Mouse (Mus musculus): ENCODE measurements around the gene Rragd. TPM values are rescaled to one million over a fixed set of nuclear protein-coding genes. Genes with fewer than 3 reads are reported as not detected.
A peak's percentile ranks its signal among the peaks of the same experiment; 100 is the strongest.
"Not testable (repeated sequence)": the region's sequence is repeated elsewhere in the genome, so short reads cannot be mapped to it uniquely, and the experiment has no call there.

The Rragd gene
- total RNA-seq, 2 experiments from 2014 or later: 54.9 to 55.0 TPM

DNA sequence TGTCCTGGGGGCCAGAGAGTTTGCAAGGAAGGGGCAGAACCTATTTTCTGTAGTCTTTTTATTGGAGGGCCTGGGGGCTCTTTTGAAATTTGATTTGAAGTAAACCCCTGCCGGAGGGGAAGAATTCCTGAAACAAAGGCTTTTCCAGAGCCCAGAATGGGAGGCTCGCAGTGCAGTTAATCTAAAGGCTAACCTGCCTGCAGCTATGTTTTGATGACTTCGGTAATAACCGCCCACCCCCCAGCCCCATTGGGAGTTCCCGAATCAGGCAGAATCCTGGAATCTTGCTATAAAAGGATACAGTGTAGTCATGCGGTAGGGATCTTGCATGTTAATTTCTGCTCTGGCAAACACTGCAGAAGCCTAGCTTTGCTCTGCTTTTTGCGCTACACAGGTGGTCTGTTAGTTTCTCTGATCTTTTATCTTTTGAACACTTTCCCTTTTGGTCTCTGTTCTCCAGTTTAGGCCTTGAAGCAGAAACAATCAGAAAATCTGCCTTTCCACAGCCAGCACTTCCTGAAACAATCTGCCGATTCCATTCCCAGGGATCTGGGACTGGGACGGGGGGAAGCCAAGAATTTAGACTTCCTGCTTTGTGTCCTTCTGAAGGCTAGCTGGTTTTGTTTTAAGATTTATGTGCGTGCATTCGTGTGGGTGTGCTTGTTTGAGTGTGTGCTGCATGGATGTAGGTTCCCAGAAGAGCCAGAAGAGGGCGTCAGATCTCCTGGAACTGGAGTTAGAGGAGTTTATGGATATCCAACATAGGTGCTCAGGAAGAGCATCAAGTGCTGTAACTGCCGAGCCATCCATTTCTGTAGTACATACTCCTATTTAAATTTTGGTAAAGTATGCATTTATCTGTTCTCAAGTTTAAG is 2.2 kb downstream of the Rragd start:
- peak; percentile 13 to 30 for DNase-seq (ENCODE audit: low spot score in 2 of 2)

DNA sequence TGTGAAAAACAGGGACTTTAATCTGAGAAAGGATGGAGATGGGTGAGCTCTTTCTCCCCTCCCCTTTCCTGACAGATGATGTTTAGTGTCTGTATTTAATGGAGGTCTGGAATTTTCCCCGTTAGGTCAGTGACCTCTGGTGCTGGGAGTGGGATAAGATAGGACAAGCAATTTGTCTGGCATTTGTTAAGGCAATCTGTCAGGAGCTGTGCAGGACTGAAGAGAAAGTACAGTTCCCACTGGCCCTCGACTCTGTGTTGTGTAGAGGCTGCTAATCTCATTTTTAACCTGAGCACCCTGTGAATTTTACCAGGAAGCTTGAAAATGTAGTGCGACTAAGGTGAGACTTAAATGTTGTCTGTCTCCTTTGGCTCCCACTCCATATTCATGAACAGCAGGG is 2.8 kb downstream of the Rragd start:
- no peak for DNase-seq (ENCODE audit: low spot score in 2 of 2)

DNA sequence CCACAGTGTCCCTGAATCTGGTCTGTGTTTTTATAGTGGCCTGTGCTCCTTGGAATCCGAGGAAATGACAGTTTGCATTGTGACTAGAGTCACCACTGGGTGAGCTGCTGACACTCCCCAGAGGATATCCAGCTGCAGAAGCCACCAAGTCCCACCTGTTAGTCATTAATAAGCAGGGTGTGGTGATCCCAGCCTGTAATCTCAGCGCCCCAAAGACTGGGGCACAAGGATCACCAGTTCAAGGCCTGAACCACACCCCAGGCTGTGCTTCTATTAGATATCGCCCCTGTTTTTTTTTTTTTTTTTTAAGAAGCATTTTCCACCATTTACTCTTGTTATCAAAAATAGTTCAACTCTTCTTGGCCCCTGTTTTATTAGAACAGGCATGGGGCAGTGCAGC is 4.2 kb downstream of the Rragd start:
- DNase-seq (ENCODE audit: low spot score in 2 of 2): no peak

DNA sequence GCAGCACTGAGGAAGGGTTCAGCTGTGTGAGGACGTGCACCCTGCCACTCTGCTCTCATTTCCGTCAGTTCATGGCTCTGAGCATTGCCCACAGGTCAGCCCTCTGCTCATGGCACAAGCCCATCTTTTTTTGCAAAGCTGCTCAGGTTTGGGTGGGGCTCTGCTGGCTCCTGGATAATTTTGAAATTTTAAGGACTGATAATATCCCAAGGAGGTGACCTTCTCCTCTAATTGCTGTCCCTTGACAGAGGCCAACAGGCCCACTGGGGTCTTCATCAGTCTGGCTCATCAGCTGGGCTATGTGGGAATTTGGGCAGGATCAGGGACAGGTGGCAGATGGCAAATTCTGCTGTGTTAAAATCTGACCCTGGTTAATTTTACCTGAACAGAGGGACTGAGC is 6.5 kb downstream of the Rragd start:
- no peak for DNase-seq (ENCODE audit: low spot score in 2 of 2)

DNA sequence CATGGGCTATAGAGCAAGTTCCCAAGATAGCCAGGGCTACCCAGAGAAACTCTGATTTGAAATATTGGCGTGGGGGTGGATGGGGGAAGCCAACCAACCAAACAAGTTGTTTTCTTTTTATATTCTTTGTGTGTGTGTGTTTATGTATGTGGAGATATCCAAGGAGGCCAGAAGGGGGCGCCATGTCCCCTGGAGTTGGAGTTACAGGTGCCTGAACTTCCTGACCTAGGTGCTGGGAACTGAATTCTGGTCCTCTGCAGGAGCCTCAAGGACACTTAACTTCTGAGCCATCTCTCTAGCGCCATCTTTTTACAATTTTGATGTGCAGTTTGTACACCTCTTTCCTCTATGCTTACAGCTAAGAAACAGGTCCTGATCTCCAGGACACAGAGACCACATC is 11.3 kb downstream of the Rragd start:
- no peak for DNase-seq (ENCODE audit: low spot score in 2 of 2)

DNA sequence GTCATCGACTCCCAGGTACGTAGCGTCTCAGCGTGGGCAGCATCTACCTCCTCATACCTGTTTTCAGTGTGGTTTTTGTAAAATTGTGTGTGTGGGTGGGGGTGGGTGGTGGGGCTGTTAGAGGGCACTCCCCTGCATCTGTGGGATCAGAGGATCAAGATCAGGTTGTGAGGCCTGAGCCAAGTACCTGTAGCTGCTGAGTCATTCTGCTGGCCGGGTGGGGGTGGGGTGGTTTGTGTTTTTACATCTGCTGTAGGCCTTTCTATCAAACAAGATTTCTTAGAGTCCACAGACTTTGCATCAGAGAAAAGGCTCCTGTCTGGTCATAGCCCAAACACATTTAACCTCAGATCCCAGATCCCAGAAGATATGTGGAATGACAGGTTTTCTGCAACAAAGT is 13.2 kb downstream of the Rragd start:
- DNase-seq (ENCODE audit: low spot score in 2 of 2): no peak

DNA sequence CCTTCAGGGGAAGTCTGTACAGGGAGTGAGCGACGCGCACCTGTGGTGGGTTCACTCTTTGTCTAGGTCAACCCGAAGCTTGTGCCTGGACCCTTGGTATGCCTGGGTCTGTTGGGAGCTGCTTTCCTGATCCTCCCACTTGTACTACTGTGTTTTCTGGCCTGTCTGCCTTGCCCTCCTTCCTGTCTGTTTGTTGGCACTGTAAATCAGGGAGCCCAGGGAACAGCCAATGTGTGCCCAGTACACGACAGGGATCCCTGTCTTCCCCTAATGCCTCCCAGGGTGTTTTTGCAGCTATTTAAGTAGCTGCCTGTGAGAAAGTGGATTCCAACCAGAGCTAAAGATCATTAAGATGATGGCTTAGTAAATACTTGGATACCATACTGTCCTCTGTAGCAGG is 14.7 kb downstream of the Rragd start:
- no peak for DNase-seq (ENCODE audit: low spot score in 2 of 2)

DNA sequence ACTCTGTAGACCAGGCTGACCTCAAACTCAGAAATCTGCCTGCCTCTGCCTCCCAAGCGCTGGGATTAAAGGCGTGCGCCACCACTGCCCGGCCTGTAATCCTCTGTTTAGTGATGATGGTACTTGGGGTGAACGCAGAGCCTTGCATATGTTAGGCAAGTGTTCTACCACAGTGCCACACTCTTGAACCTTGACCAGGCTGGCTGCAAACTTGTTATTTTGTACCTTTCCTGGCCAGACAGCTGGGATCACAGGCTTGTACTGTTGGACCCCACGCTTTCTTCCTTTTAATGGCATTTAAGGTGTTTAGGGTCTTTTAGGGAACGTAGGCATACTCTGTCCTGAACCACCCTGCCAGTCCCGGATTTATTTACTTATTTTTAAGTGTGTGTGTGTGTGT is 16.2 kb downstream of the Rragd start:
- no peak for DNase-seq (ENCODE audit: low spot score in 2 of 2)

DNA sequence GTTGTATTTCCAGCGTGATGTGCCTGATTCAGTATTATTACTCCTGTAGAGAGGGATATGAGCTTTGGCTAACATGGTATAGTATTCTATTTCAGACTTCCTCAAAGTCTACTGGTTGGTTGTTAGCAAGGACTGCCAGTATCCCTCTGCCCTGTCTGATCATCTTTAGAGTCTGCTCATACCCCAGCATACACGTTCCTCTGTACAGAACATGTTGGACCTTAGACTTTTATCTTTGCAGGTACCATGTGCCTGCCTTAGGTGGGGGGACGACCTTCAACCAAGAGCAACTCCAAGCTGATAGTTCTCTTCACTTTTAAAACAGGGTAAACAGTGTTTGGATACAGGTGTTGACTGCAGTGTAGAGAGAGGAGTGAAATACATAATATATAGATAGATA is 19.2 kb downstream of the Rragd start:
- no peak for DNase-seq (ENCODE audit: low spot score in 2 of 2)

DNA sequence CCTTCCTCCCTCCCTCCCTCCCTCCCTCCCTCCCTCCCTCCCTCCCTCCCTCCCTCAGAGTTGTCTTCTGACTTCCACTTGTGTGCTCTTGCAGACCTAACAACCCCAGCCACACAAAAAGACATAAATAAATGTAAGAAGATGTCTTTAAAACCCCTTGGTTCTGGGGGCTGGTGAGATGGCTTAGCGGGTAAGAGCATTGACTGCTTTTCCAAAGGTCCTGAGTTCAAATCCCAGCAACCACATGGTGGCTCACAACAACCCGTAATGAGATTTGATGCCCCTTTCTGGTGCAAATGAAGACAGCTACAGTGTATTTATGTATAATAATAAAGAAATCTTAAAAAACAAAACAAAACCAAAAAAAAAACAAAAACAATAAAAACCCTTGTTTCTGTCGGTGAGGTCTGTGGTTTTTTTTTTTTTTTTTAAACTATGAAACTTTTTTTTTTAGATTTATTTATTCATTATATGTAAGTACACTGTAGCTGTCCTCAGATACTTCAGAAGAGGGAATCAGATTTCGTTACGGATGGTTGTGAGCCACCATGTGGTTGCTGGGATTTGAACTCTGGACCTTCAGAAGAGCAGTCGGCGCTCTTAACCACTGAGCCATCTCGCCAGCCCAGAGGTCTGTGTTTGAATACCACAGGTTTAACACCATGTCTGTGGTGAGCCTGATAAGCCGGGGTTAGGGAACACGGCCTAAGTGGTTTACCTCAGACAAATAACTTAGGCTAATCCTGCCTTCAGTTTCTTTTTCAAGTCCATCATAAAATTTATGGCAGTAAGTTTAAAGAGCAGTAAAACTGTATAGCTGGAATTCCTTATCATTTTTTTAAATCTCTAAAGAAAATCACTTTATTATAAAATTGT is 23.0 kb downstream of the Rragd start:
- DNase-seq (ENCODE audit: low spot score in 2 of 2): not testable (repeated sequence)

DNA sequence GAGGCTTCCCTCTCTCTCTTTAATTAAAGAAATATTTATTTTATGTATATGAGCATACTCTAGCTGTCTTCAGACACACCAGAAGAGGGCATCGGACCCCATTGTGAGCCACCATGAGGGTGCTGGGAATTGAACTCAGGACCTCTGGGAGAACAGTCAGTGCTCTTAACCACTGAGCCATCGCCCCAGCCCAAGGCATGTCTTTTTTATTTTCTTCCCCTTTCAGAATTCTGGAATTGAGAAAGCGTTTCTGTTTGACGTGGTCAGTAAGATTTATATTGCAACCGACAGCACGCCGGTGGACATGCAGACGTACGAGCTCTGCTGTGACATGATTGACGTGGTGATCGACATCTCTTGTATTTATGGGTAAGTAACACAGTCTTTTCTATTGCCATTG is 24.0 kb downstream of the Rragd start:
- DNase-seq (ENCODE audit: low spot score in 2 of 2): no peak

DNA sequence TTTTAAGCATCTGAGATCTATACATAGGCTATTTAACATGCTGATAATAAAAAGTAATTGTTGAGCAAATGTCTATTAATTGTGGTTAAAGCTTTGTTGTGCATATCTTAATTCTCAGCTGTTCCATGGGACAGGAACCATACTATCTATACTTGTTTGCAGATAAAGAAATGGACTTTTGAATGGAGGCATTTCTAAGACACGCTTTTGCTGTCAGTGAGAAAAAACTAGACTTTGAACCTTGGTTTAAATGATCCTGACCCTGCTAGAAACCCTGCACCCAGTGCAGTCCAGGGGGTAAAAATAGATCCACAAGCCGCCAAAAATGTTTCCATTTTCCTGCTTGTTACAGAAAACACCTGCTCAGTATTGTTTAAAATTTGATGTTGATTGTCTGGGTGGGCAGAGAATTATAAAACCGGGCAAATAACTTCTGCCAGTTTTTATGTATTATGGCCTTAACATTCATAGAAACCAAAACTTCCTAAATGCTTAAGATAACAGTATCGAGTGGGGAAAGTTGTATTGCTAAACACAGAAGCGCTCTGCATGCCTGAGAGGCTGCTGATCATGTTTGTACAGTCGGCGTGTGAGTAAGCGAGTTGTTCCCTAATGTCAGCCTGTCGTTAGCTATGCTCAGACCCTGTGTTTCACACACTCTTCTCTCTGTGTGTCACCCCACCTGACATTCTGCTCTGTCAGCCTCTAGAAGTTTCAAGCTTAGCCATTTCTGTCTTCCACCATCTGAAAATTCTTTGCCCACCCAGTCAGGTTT is 24.8 kb downstream of the Rragd start:
- no peak for DNase-seq (ENCODE audit: low spot score in 2 of 2)

DNA sequence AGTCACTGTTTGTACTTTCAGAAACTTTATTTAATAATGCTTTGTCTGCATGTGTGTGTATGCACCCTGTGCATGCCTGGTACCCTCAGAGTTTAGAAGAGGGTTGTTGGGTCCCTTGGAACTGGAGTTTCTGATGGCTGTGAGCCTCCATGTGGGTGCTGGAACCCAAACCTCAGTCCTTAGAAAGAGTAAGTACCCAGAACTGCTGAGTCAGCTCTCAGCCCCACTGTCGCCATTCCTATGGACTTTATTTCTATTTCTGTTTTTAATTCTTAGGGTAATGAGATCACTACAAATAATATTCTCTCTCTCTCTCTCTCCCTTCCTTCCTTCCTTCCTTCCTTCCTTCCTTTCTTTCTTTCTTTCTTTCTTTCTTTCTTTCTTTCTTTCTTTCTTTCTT is 27.2 kb downstream of the Rragd start:
- DNase-seq (ENCODE audit: low spot score in 2 of 2): no peak

DNA sequence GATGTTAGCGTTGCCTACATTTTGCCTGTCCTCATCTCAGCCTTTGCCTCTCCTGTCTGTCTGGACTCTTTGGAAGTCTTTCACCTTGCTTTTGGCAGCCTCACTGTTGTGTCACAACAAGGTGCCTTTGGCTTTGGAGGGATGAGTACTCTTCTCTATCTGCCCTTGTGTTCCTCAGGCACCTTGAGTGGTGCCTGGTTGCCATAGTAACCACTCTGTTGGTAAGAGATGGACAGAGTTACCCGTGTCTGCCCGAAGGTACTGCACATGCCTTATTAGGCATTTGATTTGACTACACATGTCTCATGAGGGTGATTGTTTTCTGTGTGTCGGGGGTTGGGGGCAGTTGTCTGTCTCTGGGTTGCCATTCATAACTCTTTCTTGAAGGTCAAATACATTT is 29.6 kb downstream of the Rragd start:
- no peak for DNase-seq (ENCODE audit: low spot score in 2 of 2)

DNA sequence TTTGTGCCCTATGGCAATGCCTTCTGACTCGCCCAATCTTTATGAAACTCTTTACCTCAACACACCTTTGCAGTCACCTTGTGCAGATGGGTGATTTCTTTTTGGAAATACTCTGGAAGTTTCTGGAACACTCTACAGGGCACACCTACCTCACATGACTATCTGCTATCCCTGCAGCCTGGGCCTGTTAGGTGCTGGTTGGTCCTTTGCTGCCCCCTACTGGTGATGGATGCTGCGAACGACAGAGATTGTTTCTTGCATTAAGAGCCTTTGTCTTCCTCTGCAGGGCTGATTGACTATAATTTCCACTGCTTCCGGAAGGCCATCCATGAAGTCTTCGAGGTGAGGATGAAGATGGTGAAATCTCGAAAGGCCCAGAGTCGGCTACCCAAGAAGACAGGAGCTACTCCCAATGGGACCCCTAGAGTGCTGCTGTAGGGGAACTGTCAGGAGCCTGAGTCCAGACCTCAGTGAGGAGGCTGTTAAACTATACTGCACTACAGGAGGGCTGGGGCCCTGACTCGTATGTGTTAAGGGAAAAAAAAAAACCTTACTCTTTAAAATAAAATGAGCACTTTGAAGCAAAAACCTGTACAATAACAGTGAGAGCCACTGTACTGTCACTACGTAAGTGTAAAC is 35.6 kb downstream of the Rragd start:
- peak; percentile 92 for DNase-seq (ENCODE audit: low spot score in 2 of 2)

DNA sequence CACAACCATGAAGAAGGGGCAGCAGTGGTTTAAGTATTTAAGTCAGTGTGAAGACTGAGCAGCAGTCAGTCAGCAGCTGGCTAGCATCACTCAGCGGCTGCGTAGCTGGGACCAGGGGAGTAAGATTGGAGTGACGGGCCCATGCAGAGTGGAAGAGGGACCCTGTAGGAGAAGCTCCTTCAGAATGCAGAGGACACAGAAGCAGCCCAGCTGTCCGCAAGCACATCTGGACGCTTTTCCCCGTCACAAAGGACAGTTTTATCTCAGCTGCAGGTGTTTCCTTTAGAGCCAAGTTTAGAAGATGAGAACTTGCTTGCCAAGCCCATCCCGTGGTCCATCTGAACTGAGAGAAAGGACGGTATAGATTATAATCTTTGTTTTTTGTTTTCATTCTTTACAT is 41.6 kb downstream of the Rragd start:
- DNase-seq (ENCODE audit: low spot score in 2 of 2): no peak

DNA sequence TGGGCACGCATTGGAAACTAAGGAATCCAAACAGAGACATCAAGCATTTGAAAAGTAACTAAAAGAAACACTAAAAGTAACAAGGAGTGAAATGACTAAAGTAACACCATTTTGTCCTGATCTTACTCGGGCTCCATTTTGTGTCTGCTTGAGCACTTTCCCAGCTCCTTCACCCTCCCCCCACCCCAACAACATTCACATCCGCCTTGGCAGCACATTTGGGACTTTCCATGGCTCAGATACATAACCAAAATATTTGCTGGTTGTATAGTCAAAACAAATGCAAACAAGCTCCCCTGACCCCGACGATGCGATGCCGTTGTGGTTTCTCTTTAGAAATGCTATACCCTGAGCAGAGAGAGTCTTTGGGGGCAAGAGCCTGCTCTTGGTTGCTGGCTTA is 46.3 kb downstream of the Rragd start:
- DNase-seq (ENCODE audit: low spot score in 2 of 2): no peak

DNA sequence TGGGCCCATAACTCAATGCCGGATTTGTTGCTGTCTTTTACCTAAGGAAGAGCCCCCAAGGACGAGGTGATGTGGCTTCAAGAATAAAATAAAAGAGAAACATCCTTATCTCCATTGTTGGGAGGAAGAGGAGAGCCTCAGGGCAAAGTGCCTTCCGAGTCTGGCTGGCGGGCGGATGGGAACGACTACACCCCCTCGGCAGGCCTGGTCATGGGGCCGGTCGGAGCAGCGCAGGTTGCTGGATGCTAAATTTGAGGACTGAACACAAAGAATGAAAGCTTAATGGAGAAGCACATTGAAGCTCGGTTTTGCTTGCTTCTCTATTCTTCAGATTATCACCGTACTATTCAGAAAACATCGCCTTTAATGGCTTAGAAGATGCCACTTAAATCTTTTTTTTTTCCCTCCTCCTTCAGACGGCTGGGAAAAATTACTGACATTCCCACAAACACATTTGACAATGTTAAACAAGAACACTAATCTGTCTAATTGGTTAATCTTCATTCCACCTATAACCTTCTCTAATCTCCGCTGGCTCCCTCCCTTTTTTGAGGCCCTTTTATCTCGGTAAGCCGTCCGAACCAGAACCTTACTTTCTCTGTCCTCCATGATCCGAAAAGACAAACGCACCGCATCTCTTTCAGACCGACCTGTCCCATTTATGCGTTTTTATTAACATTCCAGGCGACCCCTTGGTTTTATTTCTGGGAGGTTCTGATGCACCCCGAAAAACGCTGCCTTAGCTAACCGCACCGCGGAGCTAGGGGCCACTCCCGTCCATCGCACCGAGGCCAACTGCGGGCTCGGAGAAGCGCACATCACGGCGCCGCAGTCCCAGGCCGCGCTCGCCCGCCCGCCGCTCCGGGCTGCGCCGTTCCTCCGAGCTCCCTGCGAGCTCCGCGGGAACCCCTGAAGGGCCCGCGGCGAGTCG is 47.7 kb downstream of the Rragd start:
- DNase-seq (ENCODE audit: low spot score in 2 of 2): peak in 1 of 2 experiments; percentile 53

DNA sequence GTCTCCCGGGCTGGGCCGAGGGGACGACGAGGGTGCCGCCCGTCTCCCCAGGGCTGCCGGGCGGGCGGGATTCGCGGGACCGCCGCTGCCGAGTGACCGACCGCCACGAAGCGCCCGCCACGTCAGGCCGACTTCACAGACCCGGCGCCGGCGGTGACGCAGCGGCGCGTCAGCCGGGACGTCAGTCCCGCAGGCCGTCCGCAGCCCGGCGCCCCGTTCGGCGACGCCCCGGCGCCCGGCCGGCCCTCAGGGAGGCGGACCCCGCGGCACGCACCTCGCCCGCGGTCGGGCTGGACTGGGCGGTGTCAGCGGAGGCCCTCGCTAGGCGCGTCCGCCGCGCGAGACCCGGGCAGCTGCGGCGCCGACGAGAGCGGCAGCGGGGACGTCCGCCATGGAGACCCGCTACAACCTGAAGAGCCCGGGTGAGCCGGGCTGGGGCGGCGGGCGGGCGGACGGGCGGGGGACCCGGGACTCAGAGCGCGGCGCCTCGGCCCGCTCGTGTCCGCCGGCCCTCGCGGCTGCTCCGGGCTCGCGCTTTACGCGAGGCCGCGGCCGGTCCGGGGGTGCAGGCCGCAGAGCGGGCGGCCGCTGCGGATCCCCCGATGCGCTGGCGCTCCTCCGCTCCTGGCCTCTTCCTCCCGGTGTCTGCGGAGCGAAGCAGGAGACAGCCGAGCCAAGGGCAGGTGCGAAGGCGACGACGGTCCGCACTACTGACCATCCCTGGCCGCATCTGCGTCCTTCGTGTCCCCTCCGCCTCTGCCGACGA is 48.5 kb downstream of the Rragd start, which contains the start of gene Ube2j1:
Gene Ube2j1, plus strand, starts transcription at position 222 of the 766 bp plus-strand sequence.
- peak; percentile 82 to 91 for DNase-seq (ENCODE audit: low spot score in 2 of 2)
